Mouse (Mus musculus) bone marrow, adult 2 months (tissue): ENCODE data around the gene Dnajb13. TPM values are rescaled to one million over a fixed set of nuclear protein-coding genes. Genes with fewer than 3 reads are reported as not detected.

Experiments used
- H3K27ac ChIP-seq: fragments of 200-500 bp; 2 replicates; pipeline ENCODE4 v1.5.1; 2012; ENCODE audit warnings: low read depth, mild to moderate bottlenecking, control low read depth, inconsistent platforms, low read length; ENCODE audit not compliant: control insufficient read depth, poor library complexity, insufficient read depth
- H3K4me1 ChIP-seq: fragments of 200-500 bp; 2 replicates; pipeline ENCODE4 v1.6.1; 2011; ENCODE audit warnings: low read length; ENCODE audit not compliant: control insufficient read depth, insufficient read depth
- H3K4me3 ChIP-seq: fragments of 200-500 bp; replicated peaks from 2 replicates; pipeline ENCODE3; 2011; ENCODE audit warnings: mild to moderate bottlenecking, low read depth, low read length, control low read depth; ENCODE audit not compliant: control insufficient read depth
- CTCF ChIP-seq: fragments of 200-500 bp; IDR thresholded peaks from 2 replicates; pipeline ENCODE4 v1.5.1; 2011; ENCODE audit warnings: low read length, control low read depth; ENCODE audit not compliant: control insufficient read depth, insufficient read depth
- POLR2A ChIP-seq: fragments of 200-500 bp; IDR thresholded peaks from 2 replicates; pipeline ENCODE4 v1.6.1; 2011; ENCODE audit warnings: low read depth, mild to moderate bottlenecking, control low read depth, low read length, borderline replicate concordance; ENCODE audit not compliant: control insufficient read depth
- WGBS: fragments of 180-500 bp; shearing (Covaris S2); methylation state at CpG from one replicate; pipeline ENCODE4 v1.1.7; 2018; 5-methylcytosine and 5-hydroxymethylcytosine counted together
- polyA plus RNA-seq: library from polyadenylated mRNA; stranded (reverse); fragments of >200 nt; gene quantifications from 2 replicates; pipeline ENCODE4 v1.2.4, GENCODE M21; 2011; ENCODE audit warnings: low replicate concordance; ENCODE audit not compliant: missing spikeins, insufficient read depth, insufficient read length

Dnajb13 gene
- polyA plus RNA-seq, 1 experiment = 4.5 TPM

GRCm38 (mm10) chr7:100547631-100548030, 32.9 kb upstream of the Dnajb13 start:
- no peak overlapping the region for H3K27ac ChIP-seq
- TF ChIP-seq CTCF (no peak), POLR2A (no peak)
- H3K4me3 ChIP-seq = no peak overlapping the region
- WGBS = 72% methylated on average over 4 of the region's 4 CpGs
- no peaks in the 10 kb centered on the region; the same call in 1 of the 2 replicates for H3K4me1 ChIP-seq

- H3K4me3 ChIP-seq = no peak overlapping the region
- TF ChIP-seq CTCF (no peak), POLR2A (no peak)
- H3K4me1 ChIP-seq = no peaks in the 10 kb centered on the region; the same call in 1 of the 2 replicates
- no peak overlapping the region for H3K27ac ChIP-seq
- WGBS = 69% methylated on average over 1 of the region's 1 CpGs
Measured at GRCm38 (mm10) chr7:100544437-100544836, 29.7 kb upstream of the Dnajb13 start.

DNA sequence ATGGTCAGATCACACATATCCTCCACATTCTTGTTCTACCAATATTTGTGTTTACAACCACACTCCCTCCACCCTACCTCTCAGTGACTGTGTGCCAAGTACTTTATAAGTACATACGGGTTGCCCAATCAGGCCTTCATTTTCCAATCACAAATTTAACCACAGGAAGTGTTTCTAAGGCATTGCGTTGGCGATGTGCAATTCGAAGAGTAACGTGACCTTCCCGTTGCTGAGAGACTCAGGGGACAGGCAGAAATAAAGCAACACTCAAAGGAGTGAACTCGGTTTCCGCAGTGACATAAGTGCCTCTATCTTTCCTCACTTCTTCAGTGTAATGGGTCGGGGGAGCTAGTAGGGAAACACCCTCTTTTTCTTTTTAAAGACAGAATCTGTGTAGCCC, 24.8 kb upstream of the Dnajb13 start:
- TF ChIP-seq POLR2A (no peak), CTCF (no peak)
- H3K4me1 ChIP-seq = peaks cover 1% of the 10 kb centered on the region; the same call in 1 of the 2 replicates
- H3K4me3 ChIP-seq = no peak overlapping the region
- H3K27ac ChIP-seq = peak overlapping the region; percentile 78
- WGBS = 55% methylated on average over 9 of the region's 9 CpGs

- Histone ChIP-seq H3K27ac (no peak overlapping the region), H3K4me3 (peak overlapping the region; percentile 92), H3K4me1 (peaks cover 1% of the 10 kb centered on the region; the same call in 1 of the 2 replicates)
- TF ChIP-seq CTCF = no peak
- no peak for TF ChIP-seq POLR2A
- 13% methylated on average over 7 of the region's 7 CpGs for WGBS
Measured at GRCm38 (mm10) chr7:100537519-100537902, 22.8 kb upstream of the Dnajb13 start.

DNA sequence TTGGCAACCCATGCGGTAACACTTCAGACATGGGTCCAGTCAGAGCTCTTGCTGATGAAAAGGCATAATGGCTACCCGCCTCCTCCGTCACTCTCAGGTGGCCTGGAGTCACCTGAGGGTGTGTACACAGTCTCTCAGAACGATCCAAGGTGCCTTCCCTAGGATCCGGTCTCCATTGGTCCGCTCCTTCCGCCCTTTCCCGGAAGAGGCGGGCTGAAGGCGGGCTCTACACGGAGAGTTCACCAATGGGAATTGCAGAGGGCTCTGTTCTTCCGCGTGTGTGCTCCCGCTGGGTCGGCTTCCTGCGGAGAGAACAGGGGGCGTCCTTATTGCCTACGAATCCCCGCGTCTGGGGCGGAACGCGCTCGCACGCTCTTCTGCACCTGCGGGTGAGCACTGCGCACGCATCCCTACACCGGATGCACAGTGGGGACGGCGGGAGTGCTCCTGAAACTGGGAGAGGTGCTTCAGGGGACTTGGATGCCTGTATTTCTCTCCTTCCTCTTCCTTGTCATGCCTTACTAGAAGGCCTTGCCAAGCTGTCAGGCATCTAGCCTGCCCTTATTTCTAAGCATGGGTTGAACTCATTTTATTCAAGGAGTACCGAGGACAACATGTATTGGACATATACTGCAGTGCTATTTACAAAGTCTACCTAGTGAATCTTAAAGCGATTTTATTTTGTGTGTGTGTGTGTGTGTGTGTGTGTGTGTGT, 22.2 kb upstream of the Dnajb13 start, which contains the start of gene Coa4:
Gene Coa4, plus strand, starts transcription at position 268 of the 715 bp plus-strand sequence.
- Histone ChIP-seq H3K27ac (peak within 1 kb of the TSS; percentile 69), H3K4me3 (peak within 1 kb of the TSS; percentile 92), H3K4me1 (peaks cover 1% of the 10 kb centered on the region; the same call in 1 of the 2 replicates)
- TF ChIP-seq CTCF = 0 out of 2 replicates have a peak, but pooled peaks have one; percentile 7
- TF ChIP-seq POLR2A = peak; percentile 82
- WGBS = under 1% methylated on average over 33 of the region's 33 CpGs

- Histone ChIP-seq H3K4me1 (peaks cover 1% of the 10 kb centered on the region; the same call in 1 of the 2 replicates), H3K4me3 (no peak overlapping the region), H3K27ac (no peak overlapping the region)
- no peak for TF ChIP-seq POLR2A
- no peak for TF ChIP-seq CTCF
- 15% methylated on average over 2 of the region's 2 CpGs for WGBS
Measured at GRCm38 (mm10) chr7:100535831-100536230, 21.1 kb upstream of the Dnajb13 start.

GRCm38 (mm10) chr7:100534216-100534615, 19.5 kb upstream of the Dnajb13 start:
- Histone ChIP-seq H3K4me3 (no peak overlapping the region), H3K27ac (no peak overlapping the region), H3K4me1 (peaks cover 1% of the 10 kb centered on the region; the same call in 1 of the 2 replicates)
- TF ChIP-seq POLR2A = no peak
- TF ChIP-seq CTCF = no peak
- 31% methylated on average over 3 of the region's 3 CpGs for WGBS

DNA sequence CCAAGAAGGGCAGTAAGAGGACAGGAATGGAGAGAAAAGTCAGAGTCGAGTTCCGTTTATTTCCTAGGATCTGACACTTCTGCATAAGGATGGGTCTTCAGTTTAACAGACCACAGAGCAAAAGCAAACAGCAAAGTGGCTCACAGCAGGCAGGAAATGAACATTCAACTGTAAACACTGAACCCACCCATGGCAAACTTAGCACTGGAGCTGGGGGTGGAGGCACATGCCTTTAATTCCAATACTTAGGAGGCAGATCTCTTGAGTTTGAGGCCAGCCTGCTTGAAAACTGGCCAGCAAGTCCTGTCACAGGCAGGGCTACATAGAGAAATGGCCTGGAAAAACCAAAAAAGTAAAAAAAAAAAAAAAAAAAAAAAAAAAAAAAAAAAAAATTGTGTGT, 18.7 kb upstream of the Dnajb13 start:
- no peak for TF ChIP-seq CTCF
- TF ChIP-seq POLR2A = no peak
- Histone ChIP-seq H3K4me1 (peaks cover 1% of the 10 kb centered on the region; the same call in 1 of the 2 replicates), H3K27ac (no peak overlapping the region), H3K4me3 (no peak overlapping the region)
- 42% methylated on average over 2 of the region's 2 CpGs for WGBS

- 70% methylated on average over 5 of the region's 5 CpGs for WGBS
- no peak for TF ChIP-seq POLR2A
- no peak for TF ChIP-seq CTCF
- no peaks in the 10 kb centered on the region for H3K4me1 ChIP-seq
- H3K4me3 ChIP-seq = no peak overlapping the region
- H3K27ac ChIP-seq = no peak overlapping the region
Measured at GRCm38 (mm10) chr7:100530766-100531165, 16.0 kb upstream of the Dnajb13 start.
